Mouse (Mus musculus): ENCODE results near the gene Plpp7. TPM values are rescaled to one million over a fixed set of nuclear protein-coding genes. Genes with fewer than 3 reads are reported as not detected.
A peak's percentile ranks its signal among the peaks of the same experiment; 100 is the strongest.

Plpp7 gene
- polyA plus RNA-seq, 1 experiment from 2014 or later: 10.9 TPM

GRCm38 (mm10) chr2:32119802-32120750 lies 24.7 kb downstream of the Plpp7 start:
- DNase-seq (ENCODE audit: low spot score): no peak
- Histone ChIP-seq H3K27ac (peak overlapping the region; percentile 59; the same call in 1 of the 2 replicates), H3K27me3 (ENCODE audit: insufficient read depth, poor library complexity, severe bottlenecking) (no peaks in the 10 kb centered on the region), H3K4me3 (no peak overlapping the region), H3K9me3 (no peaks in the 10 kb centered on the region), H3K36me3 (no peaks in the 10 kb centered on the region), H3K4me1 (peaks cover 17% of the 10 kb centered on the region)
- WGBS: 91% methylated on average over 20 of the region's 20 CpGs

- 64% methylated on average over 5 of the region's 5 CpGs for WGBS
- DNase-seq (ENCODE audit: low spot score): no peak
- Histone ChIP-seq H3K4me3 (no peak overlapping the region), H3K9me3 (no peaks in the 10 kb centered on the region), H3K27ac (peak overlapping the region; percentile 76), H3K36me3 (no peaks in the 10 kb centered on the region), H3K27me3 (ENCODE audit: insufficient read depth, poor library complexity, severe bottlenecking) (no peaks in the 10 kb centered on the region), H3K4me1 (peaks cover 13% of the 10 kb centered on the region)
These were observed 25.8 kb downstream of the Plpp7 start for GRCm38 (mm10) chr2:32121150-32121549.

GRCm38 (mm10) chr2:32121785-32122184 lies 26.5 kb downstream of the Plpp7 start:
- H3K4me1 ChIP-seq: peaks cover 15% of the 10 kb centered on the region
- H3K27me3 ChIP-seq (ENCODE audit: insufficient read depth, poor library complexity, severe bottlenecking): no peaks in the 10 kb centered on the region
- no peaks in the 10 kb centered on the region for H3K36me3 ChIP-seq
- no peak overlapping the region for H3K4me3 ChIP-seq
- DNase-seq (ENCODE audit: low spot score): no peak
- H3K9me3 ChIP-seq: no peaks in the 10 kb centered on the region
- 91% methylated on average over 2 of the region's 2 CpGs for WGBS
- H3K27ac ChIP-seq: 0 out of 2 replicates have a peak overlapping the region, but pooled peaks have one; percentile 42

- Histone ChIP-seq H3K4me3 (peak overlapping the region; percentile 22), H3K27me3 (ENCODE audit: insufficient read depth, poor library complexity, severe bottlenecking) (no peaks in the 10 kb centered on the region), H3K27ac (peak overlapping the region; percentile 89), H3K4me1 (peaks cover 58% of the 10 kb centered on the region), H3K36me3 (no peaks in the 10 kb centered on the region), H3K9me3 (no peaks in the 10 kb centered on the region)
- DNase-seq (ENCODE audit: low spot score): peak; percentile 97
- 6% methylated on average over 16 of the region's 16 CpGs for WGBS
These were observed 32.6 kb downstream of the Plpp7 start for GRCm38 (mm10) chr2:32127653-32128535.

GRCm38 (mm10) chr2:32128536-32128841 lies 33.2 kb downstream of the Plpp7 start:
- Histone ChIP-seq H3K36me3 (no peaks in the 10 kb centered on the region), H3K9me3 (no peaks in the 10 kb centered on the region), H3K4me3 (peak overlapping the region; percentile 22), H3K27ac (peak overlapping the region; percentile 89), H3K4me1 (peaks cover 57% of the 10 kb centered on the region), H3K27me3 (ENCODE audit: insufficient read depth, poor library complexity, severe bottlenecking) (no peaks in the 10 kb centered on the region)
- no peak for DNase-seq (ENCODE audit: low spot score)
- WGBS: 64% methylated on average over 5 of the region's 5 CpGs

GRCm38 (mm10) chr2:32129383-32130074 lies 34.2 kb downstream of the Plpp7 start:
- Histone ChIP-seq H3K36me3 (no peaks in the 10 kb centered on the region), H3K27me3 (ENCODE audit: insufficient read depth, poor library complexity, severe bottlenecking) (no peaks in the 10 kb centered on the region), H3K27ac (peak overlapping the region; percentile 89), H3K4me1 (peaks cover 66% of the 10 kb centered on the region), H3K4me3 (0 out of 2 replicates have a peak overlapping the region, but pooled peaks have one; percentile 17), H3K9me3 (no peaks in the 10 kb centered on the region)
- 38% methylated on average over 11 of the region's 11 CpGs for WGBS
- peak; percentile 90 for DNase-seq (ENCODE audit: low spot score)

GRCm38 (mm10) chr2:32130435-32130834 lies 35.1 kb downstream of the Plpp7 start:
- H3K27me3 ChIP-seq (ENCODE audit: insufficient read depth, poor library complexity, severe bottlenecking): no peaks in the 10 kb centered on the region
- no peak for DNase-seq (ENCODE audit: low spot score)
- H3K9me3 ChIP-seq: no peaks in the 10 kb centered on the region
- peak overlapping the region; percentile 86 for H3K27ac ChIP-seq
- no peaks in the 10 kb centered on the region for H3K36me3 ChIP-seq
- peaks cover 68% of the 10 kb centered on the region for H3K4me1 ChIP-seq
- peak overlapping the region; percentile 29; the same call in 1 of the 2 replicates for H3K4me3 ChIP-seq
- 25% methylated on average over 6 of the region's 6 CpGs for WGBS

- peak overlapping the region; percentile 86 for H3K27ac ChIP-seq
- peak overlapping the region; percentile 29; the same call in 1 of the 2 replicates for H3K4me3 ChIP-seq
- H3K4me1 ChIP-seq: peaks cover 64% of the 10 kb centered on the region
- no peaks in the 10 kb centered on the region for H3K36me3 ChIP-seq
- no peaks in the 10 kb centered on the region for H3K27me3 ChIP-seq (ENCODE audit: insufficient read depth, poor library complexity, severe bottlenecking)
- WGBS: 22% methylated on average over 9 of the region's 9 CpGs
- no peaks in the 10 kb centered on the region for H3K9me3 ChIP-seq
- DNase-seq (ENCODE audit: low spot score): no peak
These were observed 36.0 kb downstream of the Plpp7 start for GRCm38 (mm10) chr2:32131205-32131834.

- Histone ChIP-seq H3K4me1 (peaks cover 65% of the 10 kb centered on the region), H3K4me3 (0 out of 2 replicates have a peak overlapping the region, but pooled peaks have one; percentile 23), H3K27ac (peak overlapping the region; percentile 86), H3K27me3 (ENCODE audit: insufficient read depth, poor library complexity, severe bottlenecking) (no peaks in the 10 kb centered on the region), H3K36me3 (no peaks in the 10 kb centered on the region), H3K9me3 (no peaks in the 10 kb centered on the region)
- WGBS: 59% methylated on average over 6 of the region's 6 CpGs
- DNase-seq (ENCODE audit: low spot score): no peak
These were observed 36.7 kb downstream of the Plpp7 start for GRCm38 (mm10) chr2:32131866-32132566.

- Histone ChIP-seq H3K4me1 (peaks cover 65% of the 10 kb centered on the region), H3K9me3 (no peaks in the 10 kb centered on the region), H3K27ac (peak overlapping the region; percentile 82), H3K36me3 (no peaks in the 10 kb centered on the region), H3K4me3 (peak overlapping the region; percentile 23; the same call in 1 of the 2 replicates), H3K27me3 (ENCODE audit: insufficient read depth, poor library complexity, severe bottlenecking) (no peaks in the 10 kb centered on the region)
- DNase-seq (ENCODE audit: low spot score): peak; percentile 97
- WGBS: 8% methylated on average over 12 of the region's 12 CpGs
These were observed 37.3 kb downstream of the Plpp7 start for GRCm38 (mm10) chr2:32132567-32132992.

- Histone ChIP-seq H3K27ac (peak overlapping the region; percentile 42; the same call in 1 of the 2 replicates), H3K9me3 (no peaks in the 10 kb centered on the region)
- WGBS: 8% methylated on average over 2 of the region's 2 CpGs
These were observed 38.7 kb downstream of the Plpp7 start for GRCm38 (mm10) chr2:32134039-32134438.

More at GRCm38 (mm10) chr2:32134039-32134438, 38.7 kb downstream of the Plpp7 start:
- no peaks in the 10 kb centered on the region for H3K36me3 ChIP-seq
- no peaks in the 10 kb centered on the region for H3K27me3 ChIP-seq (ENCODE audit: insufficient read depth, poor library complexity, severe bottlenecking)
- peak; percentile 92 for DNase-seq (ENCODE audit: low spot score)
- no peak overlapping the region for H3K4me3 ChIP-seq
- H3K4me1 ChIP-seq: peaks cover 58% of the 10 kb centered on the region
